Mouse (Mus musculus) limb, embryonic 13.5 days (tissue): ENCODE results near the gene Rab4a. TPM values are rescaled to one million over a fixed set of nuclear protein-coding genes. Genes with fewer than 3 reads are reported as not detected.

Source experiments
- ATAC-seq: fragments of 200-750 bp; cut with Nextera tagmentation; 2 replicates; pipeline ENCODE4 v1.8.0; 2017; ENCODE audit warnings: low read depth, moderate number of reproducible peaks, moderate TSS enrichment; ENCODE audit not compliant: low FRiP score
- H3K27ac ChIP-seq: fragments of 300-500 bp; sonication (generic); 2 replicates; pipeline ENCODE4 v1.5.1; 2015; ENCODE audit warnings: inconsistent platforms, mild to moderate bottlenecking, moderate library complexity
- H3K27me3 ChIP-seq: fragments of 300-500 bp; sonication (generic); 2 replicates; pipeline ENCODE4 v1.6.1; 2015; ENCODE audit warnings: mild to moderate bottlenecking, inconsistent platforms
- H3K36me3 ChIP-seq: fragments of 300-500 bp; sonication (generic); 2 replicates; pipeline ENCODE4 v1.6.1; 2015; ENCODE audit warnings: inconsistent platforms, mild to moderate bottlenecking, moderate library complexity
- H3K4me1 ChIP-seq: fragments of 300-500 bp; sonication (generic); 2 replicates; pipeline ENCODE4 v1.6.1; 2015; ENCODE audit warnings: inconsistent platforms
- H3K4me2 ChIP-seq: fragments of 300-500 bp; sonication (generic); replicated peaks from 2 replicates; pipeline ENCODE4 v1.6.1; 2015; ENCODE audit warnings: inconsistent platforms, mild to moderate bottlenecking, moderate library complexity
- H3K4me3 ChIP-seq: fragments of 300-500 bp; sonication (generic); 2 replicates; pipeline ENCODE4 v1.5.1; 2015; ENCODE audit warnings: moderate library complexity, mild to moderate bottlenecking, inconsistent platforms
- H3K9ac ChIP-seq: fragments of 300-500 bp; sonication (generic); 2 replicates; pipeline ENCODE4 v1.6.1; 2015; ENCODE audit warnings: mild to moderate bottlenecking, inconsistent platforms
- H3K9me3 ChIP-seq: fragments of 300-500 bp; sonication (generic); 2 replicates; pipeline ENCODE4 v1.6.1; 2016; ENCODE audit warnings: inconsistent platforms
- WGBS: fragments of 180-500 bp; shearing (Covaris S2); methylation state at CpG from one replicate; pipeline ENCODE4 v1.1.7; 2015; 5-methylcytosine and 5-hydroxymethylcytosine counted together
- polyA plus RNA-seq: library from polyadenylated mRNA; unstranded; fragments of >200 nt; fragmentation: Nextera tagmentation; extraction: Ambion mirVana; gene quantifications from 2 replicates; pipeline ENCODE4 v1.2.1, GENCODE M21; 2015

The Rab4a gene
- polyA plus RNA-seq, 1 experiment from 2014 or later, result 47.5 TPM

GRCm38 (mm10) chr8:123838496-123838895 is 32.7 kb downstream of the Rab4a start:
- Histone ChIP-seq H3K4me2 (no peak overlapping the region), H3K9me3 (no peaks in the 10 kb centered on the region), H3K27ac (no peak overlapping the region), H3K9ac (no peak overlapping the region), H3K27me3 (no peaks in the 10 kb centered on the region), H3K36me3 (peaks cover 54% of the 10 kb centered on the region), H3K4me3 (no peak overlapping the region), H3K4me1 (no peaks in the 10 kb centered on the region)
- WGBS, result 64% methylated on average over 9 of the region's 9 CpGs
- ATAC-seq, result no peak

- Histone ChIP-seq H3K4me2 (no peak overlapping the region), H3K9ac (no peak overlapping the region), H3K36me3 (peaks cover 35% of the 10 kb centered on the region), H3K9me3 (no peaks in the 10 kb centered on the region), H3K4me3 (no peak overlapping the region), H3K4me1 (no peaks in the 10 kb centered on the region), H3K27me3 (no peaks in the 10 kb centered on the region), H3K27ac (no peak overlapping the region)
- no peak for ATAC-seq
- WGBS, result 90% methylated on average over 15 of the region's 15 CpGs
These were observed 35.0 kb downstream of the Rab4a start for GRCm38 (mm10) chr8:123840578-123841345.

GRCm38 (mm10) chr8:123842086-123842485 is 36.3 kb downstream of the Rab4a start:
- 93% methylated on average over 12 of the region's 12 CpGs for WGBS
- no peaks in the 10 kb centered on the region for H3K4me1 ChIP-seq

GRCm38 (mm10) chr8:123844341-123844740 is 38.6 kb downstream of the Rab4a start:
- H3K27ac ChIP-seq, result no peak overlapping the region

More at GRCm38 (mm10) chr8:123842086-123842485, 36.3 kb downstream of the Rab4a start:
- Histone ChIP-seq H3K9ac (no peak overlapping the region), H3K36me3 (peaks cover 26% of the 10 kb centered on the region), H3K4me3 (no peak overlapping the region), H3K4me2 (no peak overlapping the region), H3K27ac (no peak overlapping the region), H3K9me3 (no peaks in the 10 kb centered on the region), H3K27me3 (no peaks in the 10 kb centered on the region)
- no peak for ATAC-seq

GRCm38 (mm10) chr8:123845114-123845513 is 39.3 kb downstream of the Rab4a start:
- ATAC-seq, result no peak
- Histone ChIP-seq H3K36me3 (peaks cover 18% of the 10 kb centered on the region), H3K27ac (no peak overlapping the region), H3K4me2 (no peak overlapping the region), H3K9ac (no peak overlapping the region), H3K9me3 (no peaks in the 10 kb centered on the region), H3K4me3 (no peak overlapping the region), H3K4me1 (no peaks in the 10 kb centered on the region), H3K27me3 (no peaks in the 10 kb centered on the region)
- 89% methylated on average over 13 of the region's 13 CpGs for WGBS

More at GRCm38 (mm10) chr8:123844341-123844740, 38.6 kb downstream of the Rab4a start:
- Histone ChIP-seq H3K36me3 (peaks cover 18% of the 10 kb centered on the region), H3K27me3 (no peaks in the 10 kb centered on the region), H3K9me3 (no peaks in the 10 kb centered on the region), H3K4me2 (no peak overlapping the region), H3K9ac (no peak overlapping the region), H3K4me3 (no peak overlapping the region), H3K4me1 (no peaks in the 10 kb centered on the region)
- WGBS, result 81% methylated on average over 7 of the region's 7 CpGs
- no peak for ATAC-seq

- no peak overlapping the region for H3K4me3 ChIP-seq
- peaks cover 13% of the 10 kb centered on the region for H3K36me3 ChIP-seq
- H3K4me2 ChIP-seq, result no peak overlapping the region
- no peak for ATAC-seq
- no peak overlapping the region for H3K9ac ChIP-seq
- no peaks in the 10 kb centered on the region for H3K9me3 ChIP-seq
- no peaks in the 10 kb centered on the region for H3K4me1 ChIP-seq
- H3K27ac ChIP-seq, result no peak overlapping the region
- no peaks in the 10 kb centered on the region for H3K27me3 ChIP-seq
- 91% methylated on average over 10 of the region's 10 CpGs for WGBS
These were observed 40.2 kb downstream of the Rab4a start for GRCm38 (mm10) chr8:123845991-123846390.

GRCm38 (mm10) chr8:123846509-123846908 is 40.7 kb downstream of the Rab4a start:
- Histone ChIP-seq H3K27me3 (no peaks in the 10 kb centered on the region), H3K9ac (no peak overlapping the region), H3K36me3 (peaks cover 9% of the 10 kb centered on the region; the same call in 1 of the 2 replicates), H3K4me1 (no peaks in the 10 kb centered on the region), H3K4me2 (no peak overlapping the region), H3K4me3 (no peak overlapping the region), H3K9me3 (no peaks in the 10 kb centered on the region), H3K27ac (no peak overlapping the region)
- no peak for ATAC-seq
- WGBS, result 89% methylated on average over 12 of the region's 12 CpGs

GRCm38 (mm10) chr8:123847546-123847945 is 41.8 kb downstream of the Rab4a start:
- 61% methylated on average over 3 of the region's 3 CpGs for WGBS
- no peak overlapping the region for H3K4me3 ChIP-seq
- H3K4me2 ChIP-seq, result no peak overlapping the region
- H3K9ac ChIP-seq, result no peak overlapping the region
- H3K9me3 ChIP-seq, result no peaks in the 10 kb centered on the region
- no peak overlapping the region for H3K27ac ChIP-seq
- no peaks in the 10 kb centered on the region for H3K4me1 ChIP-seq
- no peaks in the 10 kb centered on the region for H3K27me3 ChIP-seq
- no peak for ATAC-seq
- 0 out of 2 replicates have a peak, but pooled peaks cover 4% of the 10 kb centered on the region for H3K36me3 ChIP-seq

GRCm38 (mm10) chr8:123849352-123849751 is 43.6 kb downstream of the Rab4a start:
- 78% methylated on average over 4 of the region's 4 CpGs for WGBS
- no peak for ATAC-seq
- H3K27me3 ChIP-seq, result no peaks in the 10 kb centered on the region

GRCm38 (mm10) chr8:123851590-123851989 is 45.8 kb downstream of the Rab4a start:
- Histone ChIP-seq H3K9ac (no peak overlapping the region), H3K36me3 (no peaks in the 10 kb centered on the region), H3K27ac (no peak overlapping the region), H3K27me3 (no peaks in the 10 kb centered on the region), H3K9me3 (peaks cover 4% of the 10 kb centered on the region; the same call in 1 of the 2 replicates), H3K4me2 (no peak overlapping the region), H3K4me1 (no peaks in the 10 kb centered on the region), H3K4me3 (no peak overlapping the region)
- ATAC-seq, result no peak
- WGBS, result 35% methylated on average over 5 of the region's 5 CpGs

More at GRCm38 (mm10) chr8:123849352-123849751, 43.6 kb downstream of the Rab4a start:
- Histone ChIP-seq H3K27ac (no peak overlapping the region), H3K36me3 (0 out of 2 replicates have a peak, but pooled peaks cover 3% of the 10 kb centered on the region), H3K4me2 (no peak overlapping the region), H3K9ac (no peak overlapping the region), H3K9me3 (no peaks in the 10 kb centered on the region), H3K4me1 (no peaks in the 10 kb centered on the region), H3K4me3 (no peak overlapping the region)

GRCm38 (mm10) chr8:123854252-123854651 is 48.5 kb downstream of the Rab4a start:
- Histone ChIP-seq H3K9ac (no peak overlapping the region), H3K27me3 (no peaks in the 10 kb centered on the region), H3K9me3 (peaks cover 4% of the 10 kb centered on the region; the same call in 1 of the 2 replicates), H3K27ac (no peak overlapping the region), H3K4me3 (no peak overlapping the region), H3K36me3 (no peaks in the 10 kb centered on the region), H3K4me2 (no peak overlapping the region), H3K4me1 (peaks cover 12% of the 10 kb centered on the region; the same call in 1 of the 2 replicates)
- no peak for ATAC-seq
- WGBS, result 90% methylated on average over 1 of the region's 1 CpGs

GRCm38 (mm10) chr8:123854733-123855475 is 49.1 kb downstream of the Rab4a start:
- H3K27me3 ChIP-seq, result no peaks in the 10 kb centered on the region

More at GRCm38 (mm10) chr8:123854733-123855475, 49.1 kb downstream of the Rab4a start:
- Histone ChIP-seq H3K4me1 (peaks cover 12% of the 10 kb centered on the region; the same call in 1 of the 2 replicates), H3K4me2 (no peak overlapping the region), H3K27ac (no peak overlapping the region), H3K9ac (no peak overlapping the region), H3K4me3 (no peak overlapping the region), H3K36me3 (no peaks in the 10 kb centered on the region), H3K9me3 (peaks cover 4% of the 10 kb centered on the region; the same call in 1 of the 2 replicates)
- whole genome bisulfite sequencing, result 83% methylated on average over 9 of the region's 9 CpGs
- no peak for ATAC-seq
